Mouse (Mus musculus) bone marrow, adult 2 months (tissue): ENCODE results near the gene Ipmk.

Experiments
- CTCF ChIP-seq: fragments of 200-500 bp; IDR thresholded peaks from 2 replicates; pipeline ENCODE4 v1.5.1; 2011; ENCODE audit warnings: low read length, control low read depth; ENCODE audit not compliant: control insufficient read depth, insufficient read depth
- POLR2A ChIP-seq: fragments of 200-500 bp; IDR thresholded peaks from 2 replicates; pipeline ENCODE4 v1.6.1; 2011; ENCODE audit warnings: low read depth, mild to moderate bottlenecking, control low read depth, low read length, borderline replicate concordance; ENCODE audit not compliant: control insufficient read depth

DNA sequence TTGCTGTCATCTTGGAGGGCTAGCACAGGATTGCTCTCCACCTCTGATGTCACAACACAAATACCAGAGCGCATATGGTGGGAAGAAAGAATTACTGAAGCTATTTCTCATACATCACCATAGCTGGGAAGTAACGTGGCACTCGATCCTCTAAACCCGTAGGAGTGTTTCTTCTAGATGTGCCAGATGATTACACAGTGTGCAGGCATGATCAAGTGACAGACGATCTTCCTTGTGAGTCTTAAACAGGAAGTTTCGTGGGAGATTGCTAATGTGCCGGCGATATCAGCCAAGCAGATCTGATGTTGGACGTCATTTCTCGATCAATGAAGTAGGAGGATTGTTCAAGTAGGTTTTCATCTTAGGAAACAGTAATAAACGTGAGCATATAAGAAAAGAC lies 26.1 kb downstream of the Ipmk start:
- TF ChIP-seq CTCF (no peak), POLR2A (no peak)
